Mouse (Mus musculus) stomach, embryonic 15.5 days (tissue): ENCODE measurements around the gene Tmbim1. TPM values are rescaled to one million over a fixed set of nuclear protein-coding genes. Genes with fewer than 3 reads are reported as not detected.

Experiments
- ATAC-seq: fragments of 200-750 bp; cut with Nextera tagmentation; 2 replicates; pipeline ENCODE4 v1.8.0; 2017; ENCODE audit warnings: low read depth, moderate number of reproducible peaks, moderate TSS enrichment; ENCODE audit not compliant: insufficient read depth, low FRiP score
- H3K27ac ChIP-seq: fragments of 300-500 bp; sonication (generic); 2 replicates; pipeline ENCODE4 v1.5.1; 2015; ENCODE audit warnings: mild to moderate bottlenecking, inconsistent platforms
- H3K27me3 ChIP-seq: fragments of 300-500 bp; sonication (generic); replicated peaks from 2 replicates; pipeline ENCODE4 v1.6.1; 2015; ENCODE audit warnings: inconsistent platforms
- H3K36me3 ChIP-seq: fragments of 300-500 bp; sonication (generic); 2 replicates; pipeline ENCODE4 v1.6.1; 2015; ENCODE audit warnings: inconsistent platforms
- H3K4me1 ChIP-seq: fragments of 300-500 bp; sonication (generic); 2 replicates; pipeline ENCODE4 v1.6.1; 2015; ENCODE audit warnings: inconsistent platforms
- H3K4me2 ChIP-seq: fragments of 300-500 bp; sonication (generic); 2 replicates; pipeline ENCODE4 v1.6.1; 2015; ENCODE audit warnings: mild to moderate bottlenecking, inconsistent platforms
- H3K4me3 ChIP-seq: fragments of 300-500 bp; sonication (generic); replicated peaks from 2 replicates; pipeline ENCODE4 v1.5.1; 2015; ENCODE audit warnings: inconsistent platforms
- H3K9ac ChIP-seq: fragments of 300-500 bp; sonication (generic); 2 replicates; pipeline ENCODE4 v1.6.1; 2015; ENCODE audit warnings: inconsistent platforms
- H3K9me3 ChIP-seq: fragments of 300-500 bp; sonication (generic); 2 replicates; pipeline ENCODE4 v1.6.1; 2016; ENCODE audit warnings: inconsistent platforms
- WGBS: fragments of 180-500 bp; shearing (Covaris S2); methylation state at CpG from one replicate; pipeline ENCODE4 v1.1.7; 2015; 5-methylcytosine and 5-hydroxymethylcytosine counted together
- polyA plus RNA-seq: library from polyadenylated mRNA; unstranded; fragments of >200 nt; fragmentation: Nextera tagmentation; extraction: Ambion mirVana; gene quantifications from 2 replicates; pipeline ENCODE4 v1.2.1, GENCODE M21; 2015

The Tmbim1 gene
- polyA plus RNA-seq, 1 experiment from 2014 or later, result 73.4 TPM

GRCm38 (mm10) chr1:74302229-74302628 lies 3.2 kb downstream of the Tmbim1 start:
- Histone ChIP-seq H3K36me3 (no peaks in the 10 kb centered on the region), H3K4me2 (peak overlapping the region; percentile 69), H3K9me3 (no peaks in the 10 kb centered on the region), H3K9ac (no peak overlapping the region), H3K27me3 (no peaks in the 10 kb centered on the region), H3K27ac (no peak overlapping the region), H3K4me1 (peaks cover 38% of the 10 kb centered on the region), H3K4me3 (peak overlapping the region; percentile 75; the same call in 1 of the 2 replicates)
- 84% methylated on average over 7 of the region's 7 CpGs for WGBS
- ATAC-seq, result no peak

- no peak overlapping the region for H3K4me3 ChIP-seq
- H3K27ac ChIP-seq, result peak overlapping the region; percentile 99
- peaks cover 55% of the 10 kb centered on the region for H3K4me1 ChIP-seq
- ATAC-seq, result no peak
- H3K27me3 ChIP-seq, result no peaks in the 10 kb centered on the region
- no peaks in the 10 kb centered on the region for H3K9me3 ChIP-seq
- no peak overlapping the region for H3K9ac ChIP-seq
- no peak overlapping the region for H3K4me2 ChIP-seq
- no peaks in the 10 kb centered on the region for H3K36me3 ChIP-seq
- 66% methylated on average over 6 of the region's 6 CpGs for WGBS
Observed at GRCm38 (mm10) chr1:74300347-74301110, 4.9 kb downstream of the Tmbim1 start.

GRCm38 (mm10) chr1:74298996-74299395 lies 6.4 kb downstream of the Tmbim1 start:
- Histone ChIP-seq H3K9me3 (no peaks in the 10 kb centered on the region), H3K4me2 (peak overlapping the region; percentile 16; the same call in 1 of the 2 replicates), H3K27ac (peak overlapping the region; percentile 99), H3K27me3 (no peaks in the 10 kb centered on the region), H3K36me3 (no peaks in the 10 kb centered on the region; the same call in 1 of the 2 replicates), H3K4me1 (peaks cover 69% of the 10 kb centered on the region), H3K9ac (no peak overlapping the region), H3K4me3 (no peak overlapping the region)
- ATAC-seq, result no peak
- WGBS, result 58% methylated on average over 5 of the region's 5 CpGs

GRCm38 (mm10) chr1:74298157-74298750 lies 7.2 kb downstream of the Tmbim1 start:
- Histone ChIP-seq H3K4me2 (0 out of 2 replicates have a peak overlapping the region, but pooled peaks have one; percentile 19), H3K27me3 (no peaks in the 10 kb centered on the region), H3K27ac (peak overlapping the region; percentile 99), H3K4me3 (no peak overlapping the region), H3K36me3 (no peaks in the 10 kb centered on the region; the same call in 1 of the 2 replicates), H3K9ac (no peak overlapping the region), H3K4me1 (peaks cover 77% of the 10 kb centered on the region), H3K9me3 (no peaks in the 10 kb centered on the region)
- no peak for ATAC-seq
- 85% methylated on average over 5 of the region's 5 CpGs for WGBS

GRCm38 (mm10) chr1:74297269-74297668 lies 8.2 kb downstream of the Tmbim1 start:
- no peak overlapping the region for H3K9ac ChIP-seq
- peak overlapping the region; percentile 57 for H3K4me2 ChIP-seq
- 0 out of 2 replicates have a peak, but pooled peaks have one; percentile 12 for ATAC-seq
- peaks cover 8% of the 10 kb centered on the region for H3K36me3 ChIP-seq
- WGBS, result 41% methylated on average over 3 of the region's 3 CpGs
- H3K9me3 ChIP-seq, result no peaks in the 10 kb centered on the region
- H3K4me3 ChIP-seq, result no peak overlapping the region
- H3K27me3 ChIP-seq, result no peaks in the 10 kb centered on the region
- H3K4me1 ChIP-seq, result peaks cover 75% of the 10 kb centered on the region
- H3K27ac ChIP-seq, result peak overlapping the region; percentile 99

GRCm38 (mm10) chr1:74296477-74296876 lies 8.9 kb downstream of the Tmbim1 start:
- peak overlapping the region; percentile 13; the same call in 1 of the 2 replicates for H3K4me3 ChIP-seq
- peaks cover 13% of the 10 kb centered on the region for H3K36me3 ChIP-seq
- no peaks in the 10 kb centered on the region for H3K27me3 ChIP-seq
- 16% methylated on average over 6 of the region's 6 CpGs for WGBS
- peak overlapping the region; percentile 57 for H3K4me2 ChIP-seq
- ATAC-seq, result no peak
- H3K9ac ChIP-seq, result 0 out of 2 replicates have a peak overlapping the region, but pooled peaks have one; percentile 26
- peak overlapping the region; percentile 99 for H3K27ac ChIP-seq
- no peaks in the 10 kb centered on the region for H3K9me3 ChIP-seq
- H3K4me1 ChIP-seq, result peaks cover 70% of the 10 kb centered on the region

GRCm38 (mm10) chr1:74295456-74296171 lies 9.8 kb downstream of the Tmbim1 start:
- Histone ChIP-seq H3K27ac (peak overlapping the region; percentile 99), H3K27me3 (no peaks in the 10 kb centered on the region), H3K4me3 (peak overlapping the region; percentile 13), H3K36me3 (peaks cover 13% of the 10 kb centered on the region), H3K4me1 (peaks cover 70% of the 10 kb centered on the region), H3K9me3 (no peaks in the 10 kb centered on the region), H3K9ac (peak overlapping the region; percentile 26), H3K4me2 (peak overlapping the region; percentile 57)
- peak; percentile 86 for ATAC-seq
- 6% methylated on average over 9 of the region's 9 CpGs for WGBS

- Histone ChIP-seq H3K9me3 (no peaks in the 10 kb centered on the region), H3K27ac (peak overlapping the region; percentile 99), H3K4me1 (peaks cover 76% of the 10 kb centered on the region), H3K4me2 (peak overlapping the region; percentile 57), H3K36me3 (peaks cover 16% of the 10 kb centered on the region), H3K27me3 (no peaks in the 10 kb centered on the region), H3K4me3 (peak overlapping the region; percentile 13; the same call in 1 of the 2 replicates), H3K9ac (no peak overlapping the region; the same call in 1 of the 2 replicates)
- 86% methylated on average over 6 of the region's 6 CpGs for WGBS
- no peak for ATAC-seq
Observed at GRCm38 (mm10) chr1:74294733-74295455, 10.5 kb downstream of the Tmbim1 start.

- no peak for ATAC-seq
- WGBS, result 91% methylated on average over 3 of the region's 3 CpGs
- H3K27me3 ChIP-seq, result no peaks in the 10 kb centered on the region
- H3K9me3 ChIP-seq, result no peaks in the 10 kb centered on the region
- no peak overlapping the region for H3K4me3 ChIP-seq
- H3K4me2 ChIP-seq, result no peak overlapping the region
- peak overlapping the region; percentile 62; the same call in 1 of the 2 replicates for H3K27ac ChIP-seq
- H3K9ac ChIP-seq, result no peak overlapping the region
- peaks cover 72% of the 10 kb centered on the region for H3K4me1 ChIP-seq
- H3K36me3 ChIP-seq, result peaks cover 16% of the 10 kb centered on the region
Observed at GRCm38 (mm10) chr1:74294090-74294643, 11.3 kb downstream of the Tmbim1 start.

- ATAC-seq, result no peak
- Histone ChIP-seq H3K4me1 (peaks cover 65% of the 10 kb centered on the region), H3K9me3 (no peaks in the 10 kb centered on the region), H3K9ac (no peak overlapping the region), H3K27ac (peak overlapping the region; percentile 62; the same call in 1 of the 2 replicates), H3K4me3 (no peak overlapping the region), H3K36me3 (peaks cover 18% of the 10 kb centered on the region), H3K27me3 (no peaks in the 10 kb centered on the region), H3K4me2 (no peak overlapping the region)
- 76% methylated on average over 8 of the region's 8 CpGs for WGBS
Observed at GRCm38 (mm10) chr1:74293306-74293960, 12.0 kb downstream of the Tmbim1 start.
